Mouse (Mus musculus): ENCODE measurements around the gene Gm20696.

The Gm20696 gene

GRCm38 (mm10) chr6:99624542-99624941 is 42.1 kb downstream of the Gm20696 start:
- DNase-seq (ENCODE audit: low spot score), result no peak

GRCm38 (mm10) chr6:99623641-99624040 is 43.0 kb downstream of the Gm20696 start:
- DNase-seq (ENCODE audit: low spot score), result no peak

GRCm38 (mm10) chr6:99621167-99621566 is 45.4 kb downstream of the Gm20696 start:
- DNase-seq (ENCODE audit: low spot score), result no peak

- DNase-seq (ENCODE audit: low spot score), result no peak
Measured at GRCm38 (mm10) chr6:99620471-99620870, 46.1 kb downstream of the Gm20696 start.

GRCm38 (mm10) chr6:99619964-99620363 is 46.6 kb downstream of the Gm20696 start:
- no peak for DNase-seq (ENCODE audit: low spot score)

- DNase-seq (ENCODE audit: low spot score), result no peak
Measured at GRCm38 (mm10) chr6:99619466-99619865, 47.1 kb downstream of the Gm20696 start.

- DNase-seq (ENCODE audit: low spot score), result no peak
Measured at GRCm38 (mm10) chr6:99617867-99618266, 48.7 kb downstream of the Gm20696 start.

GRCm38 (mm10) chr6:99617415-99617814 is 49.2 kb downstream of the Gm20696 start:
- DNase-seq (ENCODE audit: low spot score), result no peak

GRCm38 (mm10) chr6:99615272-99615751 is 51.3 kb downstream of the Gm20696 start:
- no peak for DNase-seq (ENCODE audit: low spot score)

- no peak for DNase-seq (ENCODE audit: low spot score)
Measured at GRCm38 (mm10) chr6:99614566-99615271, 51.9 kb downstream of the Gm20696 start.

- DNase-seq (ENCODE audit: low spot score), result no peak
Measured at GRCm38 (mm10) chr6:99611866-99612265, 54.7 kb downstream of the Gm20696 start.

GRCm38 (mm10) chr6:99610454-99611427 is 55.9 kb downstream of the Gm20696 start:
- DNase-seq (ENCODE audit: low spot score), result no peak

- no peak for DNase-seq (ENCODE audit: low spot score)
Measured at GRCm38 (mm10) chr6:99606079-99606478, 60.5 kb downstream of the Gm20696 start.

GRCm38 (mm10) chr6:99604758-99605157 is 61.8 kb downstream of the Gm20696 start:
- DNase-seq (ENCODE audit: low spot score), result no peak

GRCm38 (mm10) chr6:99602434-99602833 is 64.2 kb downstream of the Gm20696 start:
- no peak for DNase-seq (ENCODE audit: low spot score)

GRCm38 (mm10) chr6:99600886-99601285 is 65.7 kb downstream of the Gm20696 start:
- no peak for DNase-seq (ENCODE audit: low spot score)

GRCm38 (mm10) chr6:99600168-99600793 is 66.3 kb downstream of the Gm20696 start:
- no peak for DNase-seq (ENCODE audit: low spot score)

GRCm38 (mm10) chr6:99599651-99600050 is 66.9 kb downstream of the Gm20696 start:
- DNase-seq (ENCODE audit: low spot score), result no peak

GRCm38 (mm10) chr6:99599229-99599628 is 67.4 kb downstream of the Gm20696 start:
- no peak for DNase-seq (ENCODE audit: low spot score)

- no peak for DNase-seq (ENCODE audit: low spot score)
Measured at GRCm38 (mm10) chr6:99577040-99577439, 89.6 kb downstream of the Gm20696 start.

- no peak for DNase-seq (ENCODE audit: low spot score)
Measured at GRCm38 (mm10) chr6:99575633-99576032, 91.0 kb downstream of the Gm20696 start.

GRCm38 (mm10) chr6:99573343-99573742 is 93.3 kb downstream of the Gm20696 start:
- DNase-seq (ENCODE audit: low spot score), result no peak

Measured in spleen, adult 12 weeks (tissue).